Mouse (Mus musculus) embryonic fibroblast, embryonic 13.5 days (primary cell): ENCODE measurements around the gene Olfr322. TPM values are rescaled to one million over a fixed set of nuclear protein-coding genes. Genes with fewer than 3 reads are reported as not detected.
"Not testable (repeated sequence)": the region's sequence is repeated elsewhere in the genome, so short reads cannot be mapped to it uniquely, and the experiment has no call there.

Source experiments
- H3K27ac ChIP-seq: 2 replicates; pipeline ENCODE4 v1.5.1; 2012; ENCODE audit warnings: low read length, control low read depth, inconsistent platforms; ENCODE audit not compliant: insufficient read depth
- H3K4me1 ChIP-seq: 2 replicates; pipeline ENCODE4 v1.6.1; 2011; ENCODE audit warnings: low read length; ENCODE audit not compliant: control insufficient read depth, insufficient read depth
- H3K4me3 ChIP-seq: 2 replicates; pipeline ENCODE4 v1.5.1; 2011; ENCODE audit warnings: mild to moderate bottlenecking, control low read depth, low read length; ENCODE audit not compliant: insufficient read depth
- CTCF ChIP-seq: IDR thresholded peaks from 2 replicates; pipeline ENCODE4 v1.5.1; 2011; ENCODE audit warnings: mild to moderate bottlenecking, control low read depth, low read length, moderate library complexity, borderline replicate concordance; ENCODE audit not compliant: insufficient read depth
- POLR2A ChIP-seq: IDR thresholded peaks from 2 replicates; pipeline ENCODE4 v1.6.1; 2011; ENCODE audit warnings: low read depth, mild to moderate bottlenecking, control low read depth, low read length, moderate library complexity
- polyA plus RNA-seq: library from polyadenylated mRNA; stranded (reverse); fragments of >200 nt; gene quantifications from 2 replicates; pipeline ENCODE4 v1.2.4, GENCODE M21; 2011; ENCODE audit warnings: low read depth; ENCODE audit not compliant: missing spikeins, insufficient read length

The Olfr322 gene
- polyA plus RNA-seq, 1 experiment: not detected

DNA sequence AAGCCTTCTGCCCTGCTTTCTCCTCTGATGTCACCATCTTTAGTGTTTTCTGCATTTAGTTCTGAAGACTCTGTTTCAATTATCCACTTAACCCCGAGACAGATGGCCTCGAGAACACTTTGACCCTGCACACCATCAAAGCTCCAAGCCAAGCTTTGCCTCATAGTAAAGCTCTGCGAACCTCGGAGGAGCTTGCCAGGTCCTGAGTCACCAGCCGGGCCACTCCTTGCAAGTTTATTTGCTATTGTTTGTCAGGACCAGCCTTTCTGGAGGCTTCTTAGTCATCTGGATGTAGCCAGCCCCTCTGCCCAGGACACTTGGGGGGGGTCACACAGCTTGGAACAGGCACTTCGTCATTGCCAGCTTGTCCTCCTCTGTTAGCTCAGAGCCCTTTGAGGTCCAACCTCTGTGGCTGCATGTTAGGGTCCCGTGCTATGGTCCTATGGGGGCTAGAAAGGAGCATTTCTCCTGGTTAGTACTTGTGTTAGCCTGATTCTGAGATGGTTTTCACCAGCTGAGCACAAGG, 20.3 kb upstream of the Olfr322 start:
- no peak overlapping the region for H3K27ac ChIP-seq
- no peak for TF ChIP-seq POLR2A
- TF ChIP-seq CTCF: no peak
- H3K4me1 ChIP-seq: no peaks in the 10 kb centered on the region
- H3K4me3 ChIP-seq: no peak overlapping the region

DNA sequence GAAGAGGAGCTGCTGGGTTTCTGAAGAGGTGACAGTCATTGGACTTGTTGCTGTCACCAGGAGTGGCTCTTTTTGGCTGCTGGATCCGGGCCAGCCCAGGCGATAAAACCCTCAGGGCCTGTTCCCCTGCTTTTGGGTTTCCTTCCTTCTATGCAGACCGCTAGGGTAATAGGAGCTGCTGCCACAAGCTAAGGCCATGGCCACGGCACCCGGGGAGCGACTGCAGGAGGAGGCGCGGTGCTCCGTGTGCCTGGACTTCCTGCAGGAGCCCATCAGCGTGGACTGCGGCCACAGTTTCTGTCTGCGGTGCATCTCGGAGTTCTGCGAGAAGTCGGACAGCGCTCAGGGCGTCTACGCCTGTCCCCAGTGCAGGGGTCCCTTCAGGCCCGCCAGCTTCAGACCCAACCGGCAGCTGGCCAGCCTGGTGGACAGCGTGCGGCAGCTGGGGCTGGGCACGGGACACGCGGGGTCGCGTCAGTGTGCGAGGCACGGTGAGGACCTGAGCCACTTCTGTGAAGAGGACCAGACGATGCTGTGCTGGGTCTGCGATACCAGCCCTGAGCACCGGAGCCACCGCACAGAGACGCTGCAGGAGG, 18.2 kb upstream of the Olfr322 start, which contains the start of gene Trim58:
Gene Trim58, plus strand, starts transcription at position 194 of the 596 bp plus-strand sequence.
- Histone ChIP-seq H3K4me1 (no peaks in the 10 kb centered on the region), H3K27ac (no peak within 1 kb of the TSS), H3K4me3 (no peak within 1 kb of the TSS)
- TF ChIP-seq CTCF (no peak), POLR2A (no peak)

DNA sequence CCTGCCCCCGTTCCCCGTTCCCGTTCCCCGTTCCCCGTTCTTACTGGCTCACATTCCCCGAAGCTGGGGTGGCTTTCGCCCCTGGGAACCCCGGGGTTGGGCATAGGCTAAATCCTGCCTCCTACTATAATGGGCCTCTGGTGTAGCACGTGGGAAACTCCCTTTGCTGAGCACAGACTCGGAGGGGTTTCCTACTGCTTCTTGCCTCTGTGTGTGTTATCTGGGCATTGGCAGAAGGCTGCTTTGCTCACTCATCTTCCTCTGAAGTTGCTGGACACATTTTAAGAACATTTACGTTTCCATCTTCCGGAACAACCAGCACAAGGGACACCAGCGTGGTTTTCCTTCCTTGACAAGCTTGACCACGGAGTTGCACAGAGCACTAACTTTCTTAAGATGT, 17.5 kb upstream of the Olfr322 start:
- Histone ChIP-seq H3K27ac (no peak overlapping the region), H3K4me1 (no peaks in the 10 kb centered on the region), H3K4me3 (no peak overlapping the region)
- TF ChIP-seq POLR2A: no peak
- TF ChIP-seq CTCF: no peak

DNA sequence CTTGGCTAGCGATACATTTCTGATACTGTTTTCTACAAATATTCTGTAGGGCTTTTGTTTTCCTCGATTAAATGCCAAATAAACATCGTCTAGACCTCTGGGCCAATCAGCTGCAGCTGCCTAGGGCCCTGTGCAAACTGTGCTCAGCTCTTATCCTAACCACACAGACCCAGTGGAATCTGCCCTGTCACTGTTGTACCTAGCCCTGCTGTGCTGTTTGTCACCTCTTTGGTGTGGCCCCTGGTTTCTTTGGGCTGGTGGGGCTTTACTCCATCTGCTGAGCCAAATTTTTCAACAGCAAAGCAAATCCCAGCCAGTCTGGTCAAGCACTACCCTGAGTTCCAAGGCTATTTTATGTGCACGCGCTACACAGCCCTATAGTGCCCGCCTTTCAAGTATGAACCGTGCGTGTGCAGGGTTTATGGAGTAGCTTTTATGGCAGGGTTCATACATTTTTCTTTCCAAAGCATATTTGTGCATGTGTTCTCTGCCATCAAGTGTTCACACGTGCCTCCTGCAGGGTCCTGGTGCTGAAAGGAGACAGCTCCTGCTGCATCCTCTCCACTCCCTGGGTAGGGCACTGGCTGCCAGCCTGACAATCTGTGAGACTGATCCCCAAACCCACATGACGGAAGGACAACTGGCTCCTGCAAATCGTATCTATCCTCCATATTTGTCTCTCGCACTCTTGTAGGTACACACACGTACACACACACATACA, 16.8 kb upstream of the Olfr322 start:
- Histone ChIP-seq H3K4me3 (no peak overlapping the region), H3K27ac (no peak overlapping the region), H3K4me1 (no peaks in the 10 kb centered on the region)
- TF ChIP-seq CTCF: no peak

DNA sequence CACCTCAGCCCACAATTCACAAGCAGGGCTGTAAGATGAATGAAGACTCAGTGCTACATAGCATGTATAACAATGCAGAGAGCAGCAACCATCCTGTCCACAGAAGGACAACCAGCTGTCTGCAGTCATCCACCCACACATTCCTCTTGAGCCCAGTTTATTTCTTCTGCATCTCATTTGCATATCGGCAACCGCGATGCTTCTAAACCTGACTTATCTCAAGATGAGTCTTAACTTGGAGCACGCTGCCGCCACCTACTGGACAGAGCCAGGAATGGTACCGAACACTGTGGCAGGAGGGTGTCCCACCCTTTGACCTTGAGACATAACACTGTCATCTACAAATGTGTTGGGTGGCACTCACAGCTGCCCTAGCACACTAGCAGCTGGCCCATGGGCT, 15.2 kb upstream of the Olfr322 start:
- Histone ChIP-seq H3K4me1 (no peaks in the 10 kb centered on the region), H3K27ac (no peak overlapping the region), H3K4me3 (no peak overlapping the region)
- TF ChIP-seq CTCF (peak; percentile 73; the same call in 1 of the 2 replicates), POLR2A (no peak)

DNA sequence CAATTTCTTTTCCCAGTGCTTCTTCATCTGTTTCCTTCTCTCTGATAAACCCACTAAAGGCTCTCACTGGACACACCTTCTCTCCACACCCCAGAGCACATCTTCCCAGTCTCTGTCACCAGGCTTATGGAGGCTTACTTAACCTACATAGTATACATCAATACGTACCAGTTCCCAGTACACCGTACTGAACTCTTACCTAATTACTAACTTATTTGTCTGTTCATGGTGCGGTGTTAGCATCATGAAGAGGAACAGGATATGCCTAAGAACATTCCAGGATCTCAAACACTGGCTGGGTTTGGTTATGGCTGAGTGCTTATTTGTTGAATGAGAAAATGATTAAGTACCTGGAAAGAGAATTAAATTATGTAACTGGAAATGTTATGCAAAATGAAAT, 3.4 kb upstream of the Olfr322 start:
- no peak overlapping the region for H3K4me3 ChIP-seq
- H3K27ac ChIP-seq: no peak overlapping the region
- TF ChIP-seq POLR2A (no peak), CTCF (no peak)
- H3K4me1 ChIP-seq: no peaks in the 10 kb centered on the region

DNA sequence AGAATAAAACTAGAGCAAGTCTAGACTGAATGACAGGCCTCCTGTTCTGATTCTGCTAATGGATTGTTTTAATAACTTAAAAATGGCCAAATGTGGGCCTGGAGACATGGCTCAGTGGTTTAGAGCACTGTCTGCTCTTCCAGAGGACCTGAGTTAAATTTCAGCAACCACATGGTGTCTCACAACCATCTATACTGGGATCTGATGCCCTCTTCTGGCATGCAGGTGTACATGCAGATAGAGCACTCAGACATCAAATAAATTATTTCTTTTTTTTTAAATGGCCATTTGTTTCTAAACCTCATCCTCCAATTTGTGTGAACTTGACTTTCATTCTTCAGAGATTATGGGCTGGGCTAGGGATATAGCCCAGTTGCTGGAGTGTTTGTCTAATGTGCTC, 10.7 kb downstream of the Olfr322 start:
- H3K4me3 ChIP-seq: no peak overlapping the region

DNA sequence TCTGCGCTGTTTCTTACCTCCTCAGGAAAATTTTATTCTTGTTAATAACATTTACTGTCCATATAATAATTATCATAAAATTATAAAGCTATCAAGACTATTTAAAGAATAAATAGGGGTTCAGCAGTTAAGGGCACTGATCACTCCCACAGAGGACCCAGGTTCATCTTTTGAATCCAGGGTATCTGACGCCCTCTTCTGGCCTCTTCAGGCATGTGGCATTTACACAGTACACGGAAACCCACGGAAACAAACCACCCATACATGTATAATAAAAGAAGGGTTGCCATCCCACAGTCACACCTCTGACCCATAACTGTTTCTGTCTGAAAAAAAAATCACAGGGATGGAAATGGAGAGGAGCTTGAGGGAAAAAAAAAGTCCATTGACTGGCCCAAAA, 13.2 kb downstream of the Olfr322 start:
- H3K4me3 ChIP-seq: no peak overlapping the region
- no peak overlapping the region for H3K27ac ChIP-seq
- TF ChIP-seq CTCF (no peak), POLR2A (no peak)
- no peaks in the 10 kb centered on the region for H3K4me1 ChIP-seq

More for the DNA sequence above, 10.7 kb downstream of the Olfr322 start:
- Histone ChIP-seq H3K27ac (no peak overlapping the region), H3K4me1 (no peaks in the 10 kb centered on the region)
- TF ChIP-seq CTCF (no peak), POLR2A (no peak)

DNA sequence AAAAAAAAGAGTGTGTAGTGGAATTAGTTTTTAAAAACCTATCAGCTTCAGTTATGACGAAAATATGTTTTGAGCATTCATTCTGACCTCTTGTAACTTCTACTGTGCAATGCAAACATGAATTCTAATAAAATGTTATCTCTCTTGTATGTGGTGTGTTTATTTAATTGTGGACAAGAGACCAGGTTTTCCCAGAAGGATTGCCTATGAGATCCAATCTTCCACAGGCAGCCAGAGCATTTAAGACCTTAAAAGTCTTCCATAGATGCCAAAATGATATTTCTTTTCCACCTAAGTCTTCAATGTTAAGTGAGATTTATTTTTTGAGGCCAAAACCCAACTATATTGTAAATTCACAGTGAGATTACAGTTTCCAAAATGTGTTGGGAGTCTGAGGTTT, 22.2 kb downstream of the Olfr322 start, which contains the start of gene Olfr320:
Gene Olfr320, plus strand, starts transcription at position 301 of the 400 bp plus-strand sequence.
- Histone ChIP-seq H3K27ac (no peak within 1 kb of the TSS), H3K4me1 (no peaks in the 10 kb centered on the region), H3K4me3 (no peak within 1 kb of the TSS)
- TF ChIP-seq CTCF (no peak), POLR2A (no peak)

DNA sequence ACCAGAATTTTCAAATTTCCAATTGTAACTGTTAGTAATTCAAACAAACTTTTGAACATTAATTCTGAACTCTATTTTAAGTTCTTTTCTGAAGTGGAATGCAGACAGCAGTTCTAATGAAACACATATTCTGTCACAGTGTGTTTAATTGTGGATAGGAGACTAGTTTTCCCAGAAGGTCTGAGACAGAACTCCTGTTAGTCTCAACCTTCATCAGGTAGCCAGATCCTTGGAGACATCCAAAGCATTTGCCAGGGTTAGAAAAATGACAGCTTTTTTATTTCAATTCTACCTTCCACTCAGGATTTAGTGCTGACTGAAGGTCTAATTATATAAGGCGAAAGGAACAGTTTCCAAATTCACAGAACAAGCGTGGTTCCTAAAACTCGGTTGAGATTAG, 40.3 kb downstream of the Olfr322 start, which contains the start of gene Olfr319:
Gene Olfr319, plus strand, starts transcription at position 301 of the 400 bp plus-strand sequence.
- H3K27ac ChIP-seq: no peak within 1 kb of the TSS
- TF ChIP-seq CTCF: no peak
- TF ChIP-seq POLR2A: no peak
- H3K4me3 ChIP-seq: no peak within 1 kb of the TSS
- no peaks in the 10 kb centered on the region for H3K4me1 ChIP-seq

DNA sequence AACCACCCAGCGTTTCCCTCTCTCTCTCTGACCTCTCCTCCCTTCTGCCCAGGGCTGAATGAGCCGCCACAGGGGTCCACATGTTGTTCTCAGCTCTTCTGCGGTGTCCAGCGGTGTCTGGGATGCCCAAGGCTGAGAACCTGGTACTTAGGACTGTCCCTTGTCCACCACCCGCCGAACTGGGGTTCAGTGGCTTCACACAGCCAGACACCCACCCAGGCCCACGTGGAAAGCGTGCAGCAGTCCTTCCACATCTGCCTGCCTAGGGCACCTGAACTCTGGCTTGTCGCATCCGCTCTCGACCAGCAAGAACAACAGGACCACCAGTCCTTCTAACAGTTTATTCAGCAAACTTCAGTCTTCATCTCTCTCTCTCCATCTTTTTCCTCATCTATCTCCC, 50.5 kb downstream of the Olfr322 start:
- no peak for TF ChIP-seq CTCF
- TF ChIP-seq POLR2A: no peak
- Histone ChIP-seq H3K27ac (no peak overlapping the region), H3K4me1 (no peaks in the 10 kb centered on the region), H3K4me3 (no peak overlapping the region)

DNA sequence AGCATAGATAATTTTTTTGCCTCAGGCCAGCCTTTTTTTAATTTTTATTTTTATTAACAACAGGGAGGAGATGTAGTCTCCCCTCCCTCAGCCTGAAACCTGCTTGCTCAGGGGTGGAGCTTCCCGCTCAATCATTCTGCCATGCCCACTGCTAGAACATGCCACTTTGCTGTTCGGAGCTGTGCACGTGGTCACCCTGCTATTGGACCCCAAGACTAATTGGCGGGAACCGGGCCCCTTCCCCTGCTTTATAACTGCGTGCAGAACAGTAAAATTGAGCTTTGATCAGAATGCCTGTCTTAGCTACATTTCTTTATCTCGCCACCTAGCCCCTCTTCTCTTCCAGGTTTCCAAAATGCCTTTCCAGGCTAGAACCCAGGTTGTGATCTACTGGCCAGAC, 59.1 kb downstream of the Olfr322 start:
- not testable (repeated sequence) for H3K4me3 ChIP-seq, H3K4me1 ChIP-seq, H3K27ac ChIP-seq
